Mouse (Mus musculus): ENCODE measurements around the gene Cxcl3. TPM values are rescaled to one million over a fixed set of nuclear protein-coding genes. Genes with fewer than 3 reads are reported as not detected.
"Not testable (repeated sequence)": the region's sequence is repeated elsewhere in the genome, so short reads cannot be mapped to it uniquely, and the experiment has no call there.

Cxcl3 gene
- total and polyA plus RNA-seq, 3 experiments, result not detected

GRCm38 (mm10) chr5:90788114-90788513 is 2.2 kb downstream of the Cxcl3 start:
- Histone ChIP-seq H3K27ac (no peak overlapping the region), H3K4me1 (ENCODE audit: control insufficient read depth, insufficient read depth, low read length) (no peaks in the 10 kb centered on the region; the same call in 1 of the 2 replicates), H3K36me3 (ENCODE audit: control insufficient read depth, insufficient read depth, low read length) (no peaks in the 10 kb centered on the region), H3K79me2 (replicated peaks; ENCODE audit: control insufficient read depth, insufficient read depth, low read length) (no peaks in the 10 kb centered on the region), H3K4me3 (no peak overlapping the region), H3K27me3 (ENCODE audit: control insufficient read depth, insufficient read depth, low read length) (no peaks in the 10 kb centered on the region), H3K9ac (ENCODE audit: low read depth, low read length) (no peak overlapping the region)
- DNase-seq, result no peak
- 85% methylated on average over 4 of the region's 4 CpGs for WGBS
- TF ChIP-seq CTCF (IDR thresholded peaks at IDR 0.05) (peak; percentile 53), POLR2A (IDR thresholded peaks at IDR 0.05; ENCODE audit: insufficient read depth, low read depth, low read length) (no peak), EP300 (IDR thresholded peaks at IDR 0.05; ENCODE audit: insufficient read depth, low read depth, low read length) (no peak)
- intact Hi-C loops (cut with DNase I), result loop anchor here (5.0 kb wide), 2 partner anchors 114 to 126 kb away; partner anchors contain the start of gene Cxcl2

DNA sequence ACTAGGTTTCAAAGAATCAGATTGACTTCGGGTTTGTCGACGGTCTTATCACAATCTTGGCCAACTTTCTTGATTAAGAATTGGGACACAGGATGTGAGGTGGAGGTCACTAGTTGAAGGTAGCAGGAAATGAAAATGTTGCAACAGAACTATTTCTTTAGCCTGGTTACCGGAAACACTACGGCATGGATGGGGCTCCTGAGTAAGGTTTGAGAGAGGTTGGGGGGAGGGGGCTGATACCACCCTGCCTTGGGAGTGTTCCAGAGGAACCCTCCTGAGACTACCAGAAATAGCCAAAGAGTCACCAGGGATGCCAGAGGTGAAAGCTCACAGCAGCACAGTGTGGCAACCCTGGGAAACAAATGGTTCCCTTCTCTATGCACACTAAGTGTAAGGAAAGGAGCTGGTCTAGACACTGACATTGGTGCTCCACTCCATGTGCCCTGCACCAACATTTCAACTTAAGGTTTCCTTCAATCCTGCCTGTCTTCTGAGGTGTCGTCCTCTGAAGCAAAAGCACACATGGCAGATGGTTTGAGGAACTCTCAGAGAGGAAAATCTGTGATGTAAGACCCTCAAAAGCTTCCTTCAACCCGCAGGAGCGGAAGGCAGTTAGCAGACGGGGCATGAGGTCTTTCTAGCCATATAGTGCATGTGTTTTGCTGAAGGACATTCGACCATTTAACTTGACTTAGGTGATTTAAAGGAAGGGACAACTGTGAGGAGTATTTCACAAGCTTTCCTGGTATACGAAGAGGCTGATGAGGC is 3.6 kb downstream of the Cxcl3 start:
- no peak for DNase-seq
- no peaks in the 10 kb centered on the region for H3K79me2 ChIP-seq (replicated peaks; ENCODE audit: control insufficient read depth, insufficient read depth, low read length)
- WGBS, result 48% methylated on average over 11 of the region's 11 CpGs
- no peak overlapping the region for H3K4me3 ChIP-seq
- no peak overlapping the region for H3K27ac ChIP-seq
- H3K4me1 ChIP-seq (ENCODE audit: control insufficient read depth, insufficient read depth, low read length), result no peaks in the 10 kb centered on the region; the same call in 1 of the 2 replicates
- H3K9ac ChIP-seq (ENCODE audit: low read depth, low read length), result no peak overlapping the region
- no peak for TF ChIP-seq CTCF (IDR thresholded peaks at IDR 0.05)
- TF ChIP-seq EP300 (IDR thresholded peaks at IDR 0.05; ENCODE audit: insufficient read depth, low read depth, low read length), result no peak
- no peak for TF ChIP-seq POLR2A (IDR thresholded peaks at IDR 0.05; ENCODE audit: insufficient read depth, low read depth, low read length)
- intact Hi-C loops (cut with DNase I), result loop anchor here (5.0 kb wide), 2 partner anchors 113 to 127 kb away; partner anchors contain the start of gene Cxcl2
- H3K27me3 ChIP-seq (ENCODE audit: control insufficient read depth, insufficient read depth, low read length), result no peaks in the 10 kb centered on the region
- no peaks in the 10 kb centered on the region for H3K36me3 ChIP-seq (ENCODE audit: control insufficient read depth, insufficient read depth, low read length)

DNA sequence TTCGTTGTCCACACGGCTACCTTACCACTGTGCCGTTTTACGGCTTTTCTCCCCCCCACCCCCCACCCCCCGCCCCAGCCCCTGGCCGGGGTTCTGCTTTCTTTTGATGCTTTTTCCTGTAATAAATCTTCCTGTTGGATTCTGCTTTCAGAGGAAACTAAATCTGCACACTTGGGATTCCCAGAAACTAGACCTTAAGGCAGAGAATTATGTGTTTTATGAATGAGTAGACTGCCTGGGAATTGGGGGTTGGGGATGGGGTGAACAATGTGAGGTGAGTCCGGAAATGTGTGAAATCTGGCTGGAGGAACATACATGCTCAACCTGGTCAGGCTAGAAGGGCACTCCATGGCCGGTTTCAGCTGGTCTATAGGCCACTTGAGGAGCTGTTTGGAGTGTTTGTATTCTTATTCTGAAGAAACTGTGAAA is 4.2 kb downstream of the Cxcl3 start:
- Histone ChIP-seq H3K79me2 (replicated peaks; ENCODE audit: control insufficient read depth, insufficient read depth, low read length) (no peaks in the 10 kb centered on the region), H3K27ac (no peak overlapping the region), H3K4me3 (no peak overlapping the region), H3K9ac (ENCODE audit: low read depth, low read length) (no peak overlapping the region), H3K27me3 (ENCODE audit: control insufficient read depth, insufficient read depth, low read length) (no peaks in the 10 kb centered on the region), H3K4me1 (ENCODE audit: control insufficient read depth, insufficient read depth, low read length) (no peaks in the 10 kb centered on the region; the same call in 1 of the 2 replicates), H3K36me3 (ENCODE audit: control insufficient read depth, insufficient read depth, low read length) (no peaks in the 10 kb centered on the region)
- intact Hi-C loops (cut with DNase I), result no loop called here
- 73% methylated on average over 8 of the region's 8 CpGs for WGBS
- DNase-seq, result no peak
- TF ChIP-seq POLR2A (IDR thresholded peaks at IDR 0.05; ENCODE audit: insufficient read depth, low read depth, low read length), result no peak
- TF ChIP-seq CTCF (IDR thresholded peaks at IDR 0.05), result no peak
- TF ChIP-seq EP300 (IDR thresholded peaks at IDR 0.05; ENCODE audit: insufficient read depth, low read depth, low read length), result no peak

DNA sequence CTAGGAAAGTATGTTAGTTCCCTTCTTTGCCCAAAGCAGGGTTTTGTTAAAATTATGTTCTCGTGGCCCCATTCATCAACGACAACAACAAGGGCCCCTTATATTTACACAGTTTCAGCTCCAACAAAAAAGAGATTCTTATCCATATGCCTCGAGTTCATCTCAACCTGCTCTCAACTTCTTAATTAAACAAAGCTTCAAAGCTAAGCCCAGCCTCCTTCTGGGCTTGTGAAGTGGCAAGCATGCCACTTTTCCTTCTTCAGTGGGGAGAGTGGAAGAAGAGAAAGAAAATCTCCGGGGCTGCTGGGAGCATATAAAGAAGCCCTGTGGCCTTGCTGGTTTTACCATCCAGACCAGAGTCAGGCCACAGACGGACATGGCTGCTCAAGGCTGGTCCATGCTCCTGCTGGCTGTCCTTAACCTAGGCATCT is 8.3 kb downstream of the Cxcl3 start, which contains the start of gene Cxcl15:
Gene Cxcl15, plus strand, starts transcription at position 340 of the 431 bp plus-strand sequence.
- H3K27me3 ChIP-seq (ENCODE audit: control insufficient read depth, insufficient read depth, low read length), result no peaks in the 10 kb centered on the region
- WGBS, result 77% methylated on average over 5 of the region's 5 CpGs
- H3K4me1 ChIP-seq (ENCODE audit: control insufficient read depth, insufficient read depth, low read length), result no peaks in the 10 kb centered on the region; the same call in 1 of the 2 replicates
- intact Hi-C loops (cut with DNase I), result no loop called here
- DNase-seq, result no peak
- TF ChIP-seq POLR2A (IDR thresholded peaks at IDR 0.05; ENCODE audit: insufficient read depth, low read depth, low read length), result no peak
- TF ChIP-seq EP300 (IDR thresholded peaks at IDR 0.05; ENCODE audit: insufficient read depth, low read depth, low read length), result no peak
- no peak for TF ChIP-seq CTCF (IDR thresholded peaks at IDR 0.05)
- H3K79me2 ChIP-seq (replicated peaks; ENCODE audit: control insufficient read depth, insufficient read depth, low read length), result no peaks in the 10 kb centered on the region
- no peaks in the 10 kb centered on the region for H3K36me3 ChIP-seq (ENCODE audit: control insufficient read depth, insufficient read depth, low read length)
- H3K9ac ChIP-seq (ENCODE audit: low read depth, low read length), result no peak within 1 kb of the TSS
- no peak within 1 kb of the TSS for H3K27ac ChIP-seq
- H3K4me3 ChIP-seq, result no peak within 1 kb of the TSS

- H3K36me3 ChIP-seq (ENCODE audit: control insufficient read depth, insufficient read depth, low read length); DNase-seq; H3K27me3 ChIP-seq (ENCODE audit: control insufficient read depth, insufficient read depth, low read length); H3K9ac ChIP-seq (ENCODE audit: low read depth, low read length); intact Hi-C loops (cut with DNase I); H3K27ac ChIP-seq; H3K4me1 ChIP-seq (ENCODE audit: control insufficient read depth, insufficient read depth, low read length); H3K4me3 ChIP-seq; H3K79me2 ChIP-seq (replicated peaks; ENCODE audit: control insufficient read depth, insufficient read depth, low read length): not testable (repeated sequence)
- 85% methylated on average over 2 of the region's 2 CpGs for WGBS
Measured at GRCm38 (mm10) chr5:90795392-90795791, 9.5 kb downstream of the Cxcl3 start.

- intact Hi-C loops (cut with DNase I), result no loop called here
- Histone ChIP-seq H3K9ac (ENCODE audit: low read depth, low read length) (no peak overlapping the region), H3K27ac (no peak overlapping the region), H3K36me3 (ENCODE audit: control insufficient read depth, insufficient read depth, low read length) (no peaks in the 10 kb centered on the region), H3K27me3 (ENCODE audit: control insufficient read depth, insufficient read depth, low read length) (no peaks in the 10 kb centered on the region), H3K79me2 (replicated peaks; ENCODE audit: control insufficient read depth, insufficient read depth, low read length) (no peaks in the 10 kb centered on the region), H3K4me1 (ENCODE audit: control insufficient read depth, insufficient read depth, low read length) (no peaks in the 10 kb centered on the region), H3K4me3 (no peak overlapping the region)
- DNase-seq, result no peak
- TF ChIP-seq POLR2A (IDR thresholded peaks at IDR 0.05; ENCODE audit: insufficient read depth, low read depth, low read length), result no peak
- no peak for TF ChIP-seq CTCF (IDR thresholded peaks at IDR 0.05)
- no peak for TF ChIP-seq EP300 (IDR thresholded peaks at IDR 0.05; ENCODE audit: insufficient read depth, low read depth, low read length)
Measured at GRCm38 (mm10) chr5:90804574-90804973, 18.7 kb downstream of the Cxcl3 start.

All from heart, adult 2 months (tissue).